Mouse (Mus musculus) E14TG2a.4 (cell line): ENCODE measurements at regions not wholly inside any gene's neighbourhood (a gene's known extent, or its start where the extent isn't known, plus 50 kb on each side); places are given as distances from the start of the nearest gene placed in this dataset.

Source experiments
- CTCF ChIP-seq: conservative IDR thresholded peaks from 2 replicates; pipeline ENCODE4 v1.5.1; 2014; ENCODE audit warnings: low read length
- NANOG ChIP-seq: IDR thresholded peaks from 2 replicates; pipeline ENCODE4 v1.6.1; 2014; ENCODE audit warnings: borderline replicate concordance, low read length, mixed read lengths

DNA sequence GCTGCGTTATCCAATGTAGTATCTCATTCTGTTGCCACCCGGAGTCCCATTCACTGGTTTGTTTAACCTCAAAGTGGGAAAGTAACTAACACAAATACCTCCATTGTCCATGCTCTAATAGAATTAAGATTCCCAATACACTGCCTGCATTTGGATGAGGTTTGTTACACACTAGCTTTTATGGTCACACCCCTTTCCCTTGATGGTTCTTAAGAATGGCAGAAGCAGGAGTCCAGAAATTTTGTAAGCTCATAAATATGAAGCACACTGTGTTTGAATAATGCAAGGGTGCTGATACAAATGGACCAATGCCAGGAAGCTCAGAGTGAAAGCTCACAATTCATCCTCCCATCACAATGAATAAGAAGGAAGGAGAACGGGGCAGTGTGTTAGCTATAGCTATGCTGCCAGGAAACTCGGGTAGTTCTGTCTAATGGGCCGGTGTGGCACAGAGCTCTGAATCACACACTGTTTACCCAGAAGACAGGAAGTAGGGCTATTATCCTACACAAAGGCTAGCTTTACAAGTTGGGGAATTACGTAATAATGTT is 227.0 kb downstream of the Tmem161b start:
- no peak for TF ChIP-seq CTCF
- no peak for TF ChIP-seq NANOG
